Mouse (Mus musculus): ENCODE results near the gene Dcaf5.

Gene Dcaf5

GRCm38 (mm10) chr12:80340936-80341335 lies 95.5 kb downstream of the Dcaf5 start:
- no peak for DNase-seq (ENCODE audit: low spot score in 2 of 2)

GRCm38 (mm10) chr12:80334162-80334561 lies 102.2 kb downstream of the Dcaf5 start:
- DNase-seq (ENCODE audit: low spot score in 2 of 2) = no peak

- DNase-seq (ENCODE audit: low spot score in 2 of 2) = peak; percentile 31 to 42
Measured at GRCm38 (mm10) chr12:80331634-80332033, 104.8 kb downstream of the Dcaf5 start.

- DNase-seq (ENCODE audit: low spot score in 2 of 2) = no peak
Measured at GRCm38 (mm10) chr12:80330819-80331218, 105.6 kb downstream of the Dcaf5 start.

- no peak for DNase-seq (ENCODE audit: low spot score in 2 of 2)
Measured at GRCm38 (mm10) chr12:80329641-80330040, 106.8 kb downstream of the Dcaf5 start.

- DNase-seq (ENCODE audit: low spot score in 2 of 2) = no peak
Measured at GRCm38 (mm10) chr12:80326047-80326446, 110.4 kb downstream of the Dcaf5 start.

- no peak for DNase-seq (ENCODE audit: low spot score in 2 of 2)
Measured at GRCm38 (mm10) chr12:80324785-80325131, 111.6 kb downstream of the Dcaf5 start.

- no peak for DNase-seq (ENCODE audit: low spot score in 2 of 2)
Measured at GRCm38 (mm10) chr12:80324051-80324784, 112.2 kb downstream of the Dcaf5 start.

- DNase-seq (ENCODE audit: low spot score in 2 of 2) = no peak
Measured at GRCm38 (mm10) chr12:80323371-80324050, 112.9 kb downstream of the Dcaf5 start.

GRCm38 (mm10) chr12:80322494-80322893 lies 113.9 kb downstream of the Dcaf5 start:
- no peak for DNase-seq (ENCODE audit: low spot score in 2 of 2)

GRCm38 (mm10) chr12:80319062-80319461 lies 117.3 kb downstream of the Dcaf5 start:
- DNase-seq (ENCODE audit: low spot score in 2 of 2) = no peak

- no peak for DNase-seq (ENCODE audit: low spot score in 2 of 2)
Measured at GRCm38 (mm10) chr12:80315321-80315720, 121.1 kb downstream of the Dcaf5 start.

- DNase-seq (ENCODE audit: low spot score in 2 of 2) = no peak
Measured at GRCm38 (mm10) chr12:80311959-80312669, 124.3 kb downstream of the Dcaf5 start.

GRCm38 (mm10) chr12:80307556-80307955 lies 128.8 kb downstream of the Dcaf5 start:
- DNase-seq (ENCODE audit: low spot score in 2 of 2) = no peak

GRCm38 (mm10) chr12:80304518-80304917 lies 131.9 kb downstream of the Dcaf5 start:
- no peak for DNase-seq (ENCODE audit: low spot score in 2 of 2)

GRCm38 (mm10) chr12:80300833-80301456 lies 135.5 kb downstream of the Dcaf5 start:
- DNase-seq (ENCODE audit: low spot score in 2 of 2) = no peak

- peak; percentile 32 to 45 for DNase-seq (ENCODE audit: low spot score in 2 of 2)
Measured at GRCm38 (mm10) chr12:80298714-80299113, 137.7 kb downstream of the Dcaf5 start.

- no peak for DNase-seq (ENCODE audit: low spot score in 2 of 2)
Measured at GRCm38 (mm10) chr12:80291895-80292435, 144.4 kb downstream of the Dcaf5 start.

GRCm38 (mm10) chr12:80290964-80291363 lies 145.4 kb downstream of the Dcaf5 start:
- no peak for DNase-seq (ENCODE audit: low spot score in 2 of 2)

- DNase-seq (ENCODE audit: low spot score in 2 of 2) = no peak
Measured at GRCm38 (mm10) chr12:80290483-80290882, 145.9 kb downstream of the Dcaf5 start.

- no peak for DNase-seq (ENCODE audit: low spot score in 2 of 2)
Measured at GRCm38 (mm10) chr12:80289722-80290121, 146.7 kb downstream of the Dcaf5 start.

GRCm38 (mm10) chr12:80285890-80286289 lies 150.5 kb downstream of the Dcaf5 start:
- no peak for DNase-seq (ENCODE audit: low spot score in 2 of 2)

All from thymus, postnatal 10 days (tissue).